Mouse (Mus musculus): ENCODE measurements around the gene Cabp2.
"Not testable (repeated sequence)": the region's sequence is repeated elsewhere in the genome, so short reads cannot be mapped to it uniquely, and the experiment has no call there.

The Cabp2 gene

DNA sequence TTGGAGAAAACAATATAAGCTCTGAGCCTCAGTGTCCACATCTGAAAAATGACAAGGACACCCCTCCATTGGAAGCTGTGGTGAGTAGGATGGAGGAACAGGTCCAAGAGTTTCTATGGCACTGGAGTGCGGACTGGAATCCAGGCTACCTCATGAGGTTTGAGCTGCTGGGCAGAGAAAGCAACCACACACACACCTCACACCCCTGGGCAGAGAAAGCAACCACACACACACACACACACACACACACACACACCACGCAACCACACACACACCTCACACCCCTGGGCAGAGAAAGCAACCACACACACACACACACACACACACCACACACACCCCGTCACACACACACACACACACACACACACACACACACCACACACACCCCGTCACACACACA is 43.9 kb downstream of the Cabp2 start:
- DNase-seq (ENCODE audit: low spot score): not testable (repeated sequence)

GRCm38 (mm10) chr19:4125741-4126696 is 44.6 kb downstream of the Cabp2 start, which contains the start of gene Aip:
TSS of gene Aip (minus strand) at chr19:4125858.
- DNase-seq (ENCODE audit: low spot score): peak; percentile 96

DNA sequence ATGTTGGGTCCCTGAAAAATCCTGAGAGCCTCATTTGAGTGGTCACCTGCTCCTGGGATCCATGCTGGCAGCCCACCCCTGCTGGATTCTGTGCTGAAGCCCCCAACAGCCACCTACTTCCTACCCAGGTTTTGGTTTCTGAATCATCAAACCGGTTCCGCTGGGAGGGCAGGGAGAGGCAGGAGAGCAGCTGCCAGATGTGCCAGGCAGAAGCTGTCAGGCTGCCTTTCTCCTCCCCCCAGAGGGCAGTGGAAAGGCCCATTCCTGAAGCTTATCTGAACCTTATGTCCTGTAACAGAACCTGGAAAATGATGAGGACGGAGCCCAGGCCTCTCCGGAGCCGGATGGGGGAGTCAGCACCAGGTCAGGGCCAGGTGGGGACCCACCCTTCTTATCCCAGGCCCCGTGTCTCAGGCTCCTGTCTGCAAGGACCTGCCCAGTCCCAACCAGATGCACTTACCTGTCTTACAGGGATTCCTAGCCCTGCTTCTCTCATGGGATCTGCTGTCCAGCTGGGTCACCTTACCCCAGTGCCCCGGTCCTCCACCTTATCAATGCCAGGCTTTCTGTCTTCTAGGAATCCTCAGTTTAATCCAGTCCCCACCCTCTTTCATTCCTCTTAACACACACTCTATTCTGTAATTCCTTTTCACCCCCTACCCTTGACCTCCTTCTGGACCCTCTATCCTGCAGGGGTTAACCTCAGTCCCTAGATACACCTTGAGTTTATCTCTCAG is 45.5 kb downstream of the Cabp2 start:
- DNase-seq (ENCODE audit: low spot score): peak; percentile 57

GRCm38 (mm10) chr19:4129462-4129861 is 48.1 kb downstream of the Cabp2 start:
- DNase-seq (ENCODE audit: low spot score): no peak

GRCm38 (mm10) chr19:4130106-4130505 is 48.7 kb downstream of the Cabp2 start:
- DNase-seq (ENCODE audit: low spot score): no peak

- no peak for DNase-seq (ENCODE audit: low spot score)
Observed at GRCm38 (mm10) chr19:4131075-4131474, 49.7 kb downstream of the Cabp2 start.

DNA sequence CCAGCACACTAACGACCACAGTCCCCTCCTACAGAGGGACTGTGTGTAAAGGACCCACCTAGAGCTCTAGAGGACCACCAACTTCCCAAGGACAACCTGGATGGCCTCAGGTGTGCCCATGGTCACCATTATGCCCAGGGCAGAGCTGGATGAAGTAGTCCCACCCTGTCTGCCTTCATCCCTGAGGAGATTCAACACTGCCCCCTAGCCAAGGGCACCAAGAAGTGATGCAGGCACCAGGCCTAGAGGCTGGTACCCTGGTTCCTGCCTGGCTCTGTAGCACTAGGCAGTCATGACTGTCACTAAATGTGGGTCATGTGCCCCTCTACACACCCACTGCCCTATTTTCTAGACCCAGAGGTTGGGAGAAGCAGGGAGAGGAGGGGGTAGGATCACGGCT is 50.4 kb downstream of the Cabp2 start:
- DNase-seq (ENCODE audit: low spot score): no peak

- no peak for DNase-seq (ENCODE audit: low spot score)
Observed at GRCm38 (mm10) chr19:4134354-4134753, 53.0 kb downstream of the Cabp2 start.

GRCm38 (mm10) chr19:4135229-4135962 is 54.0 kb downstream of the Cabp2 start:
- DNase-seq (ENCODE audit: low spot score): not testable (repeated sequence)

DNA sequence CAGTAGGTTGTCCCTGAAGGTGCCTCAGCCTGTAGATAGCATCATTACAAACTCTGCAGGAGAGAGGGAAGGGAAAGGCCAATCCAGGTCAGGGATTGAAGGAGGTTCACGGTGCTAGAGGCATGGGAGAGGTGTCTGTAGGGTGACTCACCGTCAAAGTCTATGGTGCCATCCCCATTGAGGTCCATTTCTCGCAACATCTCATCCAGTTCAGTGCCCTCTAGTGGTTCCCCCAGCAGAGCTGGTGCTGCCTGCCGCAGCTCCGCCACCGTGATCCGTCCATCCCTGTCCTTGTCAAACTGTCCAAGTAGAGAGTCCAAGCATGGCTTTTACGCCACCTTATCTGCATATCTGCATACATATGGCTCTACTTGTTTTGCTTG is 54.6 kb downstream of the Cabp2 start:
- not testable (repeated sequence) for DNase-seq (ENCODE audit: low spot score)

DNA sequence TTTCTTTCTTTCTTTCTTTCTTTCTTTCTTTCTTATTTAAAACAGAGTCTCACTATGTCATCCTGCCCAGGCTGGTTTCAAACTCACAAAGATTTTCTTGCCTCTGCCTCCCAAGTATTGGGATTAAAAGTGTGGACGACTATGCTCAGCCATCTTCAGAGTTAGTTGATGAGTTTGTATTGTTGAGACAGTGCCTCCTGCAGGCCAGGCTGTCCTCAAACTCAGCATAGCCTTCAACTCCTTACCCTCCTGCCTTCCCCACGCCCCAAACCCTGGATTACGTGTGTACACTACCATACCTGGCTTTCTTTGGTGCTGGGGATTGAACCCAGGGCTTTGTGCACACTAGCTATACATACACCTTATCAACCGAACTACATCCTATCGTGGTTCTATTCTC is 55.1 kb downstream of the Cabp2 start:
- DNase-seq (ENCODE audit: low spot score): no peak

Data from urinary bladder, postnatal 25 days (tissue).